Mouse (Mus musculus) kidney, embryonic 15.5 days (tissue): Measurements from ENCODE around the gene B3galt5. TPM values are rescaled to one million over a fixed set of nuclear protein-coding genes. Genes with fewer than 3 reads are reported as not detected.
A peak's percentile ranks its signal among the peaks of the same experiment; 100 is the strongest.

Experiments used
- ATAC-seq: fragments of 200-750 bp; cut with Nextera tagmentation; replicated peaks from 2 replicates; pipeline ENCODE4 v1.8.0; 2017; ENCODE audit warnings: moderate TSS enrichment; ENCODE audit not compliant: low FRiP score
- H3K27ac ChIP-seq: fragments of 300-500 bp; sonication (generic); 2 replicates; pipeline ENCODE4 v1.5.1; 2015; ENCODE audit warnings: mild to moderate bottlenecking, inconsistent platforms
- H3K27me3 ChIP-seq: fragments of 300-500 bp; sonication (generic); 2 replicates; pipeline ENCODE4 v1.6.1; 2015; ENCODE audit warnings: inconsistent platforms
- H3K36me3 ChIP-seq: fragments of 300-500 bp; sonication (generic); 2 replicates; pipeline ENCODE4 v1.6.1; 2015; ENCODE audit warnings: inconsistent platforms
- H3K4me1 ChIP-seq: fragments of 300-500 bp; sonication (generic); 2 replicates; pipeline ENCODE4 v1.6.1; 2015; ENCODE audit warnings: inconsistent platforms
- H3K4me2 ChIP-seq: fragments of 300-500 bp; sonication (generic); 2 replicates; pipeline ENCODE4 v1.6.1; 2015; ENCODE audit warnings: moderate library complexity, mild to moderate bottlenecking, inconsistent platforms
- H3K4me3 ChIP-seq: fragments of 300-500 bp; sonication (generic); replicated peaks from 2 replicates; pipeline ENCODE4 v1.5.1; 2015; ENCODE audit warnings: mild to moderate bottlenecking, inconsistent platforms
- H3K9ac ChIP-seq: fragments of 300-500 bp; sonication (generic); 2 replicates; pipeline ENCODE4 v1.6.1; 2015; ENCODE audit warnings: mild to moderate bottlenecking, inconsistent platforms
- H3K9me3 ChIP-seq: fragments of 300-500 bp; sonication (generic); replicated peaks from 2 replicates; pipeline ENCODE4 v1.6.1; 2016; ENCODE audit warnings: inconsistent platforms
- WGBS: fragments of 180-500 bp; shearing (Covaris S2); methylation state at CpG from one replicate; pipeline ENCODE4 v1.1.7; 2015; ENCODE audit warnings: mixed read lengths; 5-methylcytosine and 5-hydroxymethylcytosine counted together
- polyA plus RNA-seq: library from polyadenylated mRNA; unstranded; fragments of >200 nt; fragmentation: Nextera tagmentation; extraction: Ambion mirVana; gene quantifications from 2 replicates; pipeline ENCODE4 v1.2.1, GENCODE M21; 2015

Gene B3galt5
- polyA plus RNA-seq, 1 experiment from 2014 or later: 2.4 TPM

DNA sequence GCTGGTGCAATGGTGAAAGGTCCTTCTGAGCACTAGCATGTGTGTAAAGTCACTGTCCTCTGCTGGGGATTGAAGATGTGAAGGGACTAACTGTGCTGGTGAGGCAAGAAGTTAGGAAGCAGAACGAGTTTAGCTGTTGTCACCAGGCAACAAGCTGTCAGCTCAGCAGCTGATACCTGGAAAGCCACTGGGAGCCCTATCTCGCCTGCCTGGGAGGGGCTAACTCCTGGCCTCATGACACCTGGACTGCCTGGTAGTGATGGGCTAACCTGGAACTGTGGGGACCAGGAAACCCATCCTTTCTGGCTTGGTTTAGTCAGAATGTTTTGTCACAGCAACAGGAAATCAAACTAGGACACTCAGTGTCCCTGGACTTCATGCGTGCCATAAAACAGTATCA is 41.0 kb downstream of the B3galt5 start:
- WGBS: 75% methylated on average over 3 of the region's 3 CpGs
- Histone ChIP-seq H3K4me2 (no peak overlapping the region), H3K4me1 (peaks cover 38% of the 10 kb centered on the region), H3K4me3 (no peak overlapping the region), H3K27me3 (peaks cover 30% of the 10 kb centered on the region), H3K27ac (no peak overlapping the region), H3K36me3 (no peaks in the 10 kb centered on the region), H3K9me3 (no peaks in the 10 kb centered on the region), H3K9ac (no peak overlapping the region)
- ATAC-seq: no peak

- 31% methylated on average over 9 of the region's 9 CpGs for WGBS
- Histone ChIP-seq H3K27ac (peak overlapping the region; percentile 57), H3K27me3 (peaks cover 32% of the 10 kb centered on the region), H3K9me3 (no peaks in the 10 kb centered on the region), H3K36me3 (no peaks in the 10 kb centered on the region), H3K4me2 (no peak overlapping the region), H3K4me3 (no peak overlapping the region), H3K4me1 (peaks cover 42% of the 10 kb centered on the region), H3K9ac (no peak overlapping the region)
- ATAC-seq: peak; percentile 65
These were observed 43.1 kb downstream of the B3galt5 start for GRCm38 (mm10) chr16:96278491-96279224.

DNA sequence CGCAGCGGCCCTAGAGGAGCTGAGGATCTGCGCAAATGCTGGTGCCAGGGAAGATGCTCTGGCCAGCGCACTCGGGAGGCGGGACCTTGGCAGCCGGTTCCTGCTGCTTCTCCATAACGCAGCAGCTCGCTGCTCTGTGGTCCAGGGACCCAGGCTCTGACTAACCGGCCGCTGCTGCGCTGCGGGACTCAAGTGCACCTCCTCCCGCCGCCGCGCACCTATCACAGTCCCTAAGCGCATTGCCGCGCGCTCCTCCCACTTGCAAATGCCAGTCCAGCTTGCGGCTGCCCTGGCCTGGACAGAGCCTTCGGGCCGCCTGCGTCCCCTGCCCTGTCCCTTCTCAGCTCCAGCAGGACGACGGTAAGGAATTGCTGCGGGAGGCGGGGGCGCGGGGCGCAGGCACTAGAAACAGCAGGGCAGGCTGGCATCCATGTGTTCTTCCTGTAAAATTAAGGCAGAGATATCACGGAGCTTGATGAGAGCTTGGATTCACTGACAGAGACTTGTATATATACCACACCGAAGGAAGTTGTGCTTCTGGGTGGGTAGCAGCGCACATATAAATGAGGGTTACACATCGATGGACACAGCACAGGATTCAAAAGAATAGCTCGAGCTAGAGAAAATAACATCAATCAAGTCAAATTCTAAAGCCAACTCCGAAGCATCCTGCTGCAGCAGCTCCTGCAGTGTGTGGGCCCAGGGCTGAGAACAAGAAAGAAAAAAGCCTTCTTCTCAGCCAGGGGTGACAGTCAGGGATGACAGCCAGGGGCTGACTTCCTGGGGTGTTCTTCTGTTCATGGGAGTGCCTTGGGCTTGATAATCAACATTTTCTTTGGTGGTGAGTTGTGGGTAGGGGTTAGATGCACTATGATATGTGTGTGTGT is 45.4 kb downstream of the B3galt5 start:
- H3K36me3 ChIP-seq: no peaks in the 10 kb centered on the region
- H3K4me1 ChIP-seq: peaks cover 44% of the 10 kb centered on the region
- peak; percentile 85 for ATAC-seq
- peaks cover 27% of the 10 kb centered on the region for H3K27me3 ChIP-seq
- peak overlapping the region; percentile 38; the same call in 1 of the 2 replicates for H3K9ac ChIP-seq
- H3K4me3 ChIP-seq: peak overlapping the region; percentile 40
- H3K27ac ChIP-seq: no peak overlapping the region
- no peaks in the 10 kb centered on the region for H3K9me3 ChIP-seq
- 2% methylated on average over 38 of the region's 38 CpGs for WGBS
- H3K4me2 ChIP-seq: peak overlapping the region; percentile 81

DNA sequence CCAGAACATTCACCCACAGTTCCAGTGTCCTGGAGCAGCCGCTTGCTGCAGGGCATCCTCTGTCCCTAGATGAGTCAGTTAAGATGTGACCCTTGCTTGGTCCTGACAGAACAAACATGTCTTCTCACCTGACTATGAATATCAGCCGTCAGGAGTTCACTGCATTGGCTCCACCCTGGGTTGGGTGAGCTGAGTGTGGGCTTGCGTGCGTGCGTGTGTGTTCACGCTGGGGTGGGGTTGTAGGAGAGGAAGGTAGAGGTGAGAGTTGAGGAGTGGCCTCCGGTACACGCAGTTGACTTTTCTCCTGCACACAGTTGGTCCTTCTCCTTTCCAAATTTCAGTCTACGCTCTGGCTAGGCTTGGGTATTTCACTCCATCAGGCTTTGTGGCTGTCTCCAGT is 47.0 kb downstream of the B3galt5 start:
- Histone ChIP-seq H3K27ac (no peak overlapping the region), H3K36me3 (no peaks in the 10 kb centered on the region), H3K27me3 (peaks cover 27% of the 10 kb centered on the region), H3K9ac (no peak overlapping the region), H3K4me2 (no peak overlapping the region), H3K4me3 (no peak overlapping the region), H3K9me3 (no peaks in the 10 kb centered on the region), H3K4me1 (peaks cover 44% of the 10 kb centered on the region)
- WGBS: 91% methylated on average over 9 of the region's 9 CpGs
- ATAC-seq: no peak

GRCm38 (mm10) chr16:96291885-96292284 is 56.3 kb downstream of the B3galt5 start:
- no peak overlapping the region for H3K4me2 ChIP-seq
- H3K27me3 ChIP-seq: no peaks in the 10 kb centered on the region
- H3K36me3 ChIP-seq: no peaks in the 10 kb centered on the region
- no peak overlapping the region for H3K9ac ChIP-seq
- H3K4me3 ChIP-seq: no peak overlapping the region
- 76% methylated on average over 9 of the region's 9 CpGs for whole genome bisulfite sequencing
- H3K4me1 ChIP-seq: no peaks in the 10 kb centered on the region
- H3K27ac ChIP-seq: no peak overlapping the region
- no peaks in the 10 kb centered on the region for H3K9me3 ChIP-seq
- no peak for ATAC-seq

DNA sequence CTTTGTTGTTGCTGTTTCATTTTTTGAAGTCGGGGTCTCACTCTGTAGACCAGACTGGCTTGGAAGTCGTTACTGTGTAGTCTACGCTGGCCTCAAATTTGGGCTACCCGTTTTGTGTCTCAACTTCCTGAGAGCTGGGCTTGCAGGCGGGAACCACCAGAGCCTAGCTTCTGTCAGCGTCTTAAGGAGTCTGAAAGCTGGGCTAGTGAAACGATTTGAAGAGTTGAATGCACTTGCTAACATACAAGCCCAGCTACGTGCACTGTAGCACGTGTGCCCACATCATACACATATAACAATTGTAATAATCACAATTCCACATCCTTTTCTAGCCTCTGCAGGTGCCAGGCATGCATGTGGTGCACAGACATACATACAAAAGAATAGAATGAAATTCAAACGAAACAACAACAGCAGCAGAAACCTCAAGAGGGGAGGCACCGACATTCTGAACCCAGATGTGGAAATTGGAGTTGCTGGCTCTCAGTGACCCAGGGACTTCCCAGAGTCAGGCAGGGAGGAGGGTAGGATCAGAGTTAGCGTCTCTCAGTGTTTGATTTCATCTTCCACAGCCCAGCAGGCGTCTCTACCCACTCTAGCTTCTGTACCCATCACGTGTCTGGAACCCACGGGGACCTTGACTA is 57.1 kb downstream of the B3galt5 start:
- Histone ChIP-seq H3K27me3 (no peaks in the 10 kb centered on the region), H3K4me1 (no peaks in the 10 kb centered on the region), H3K36me3 (no peaks in the 10 kb centered on the region), H3K4me2 (no peak overlapping the region), H3K27ac (no peak overlapping the region), H3K9me3 (no peaks in the 10 kb centered on the region), H3K4me3 (no peak overlapping the region), H3K9ac (no peak overlapping the region)
- WGBS: 62% methylated on average over 15 of the region's 15 CpGs
- ATAC-seq: no peak

DNA sequence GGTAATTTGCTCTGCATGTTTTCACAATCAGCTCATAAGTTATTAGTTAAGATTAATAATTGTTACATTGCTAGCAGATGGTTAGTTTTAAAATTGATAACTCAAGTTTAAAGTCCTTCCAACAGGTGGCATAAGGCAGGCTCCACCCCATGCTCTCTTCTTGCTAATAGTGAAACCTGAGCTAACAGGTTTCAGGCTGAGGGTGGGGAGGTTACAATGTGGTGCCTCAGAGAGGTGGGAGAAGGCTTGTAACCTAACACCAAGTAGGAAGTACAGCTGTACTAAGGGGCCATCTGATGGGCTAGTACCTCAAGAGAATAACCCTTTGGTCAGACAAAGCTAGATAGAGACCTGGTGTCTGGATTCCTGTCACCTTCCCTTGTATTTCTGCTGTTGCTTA is 62.5 kb downstream of the B3galt5 start:
- H3K9ac ChIP-seq: no peak overlapping the region
- H3K4me1 ChIP-seq: peaks cover 3% of the 10 kb centered on the region; the same call in 1 of the 2 replicates
- H3K27me3 ChIP-seq: no peaks in the 10 kb centered on the region
- no peaks in the 10 kb centered on the region for H3K9me3 ChIP-seq
- ATAC-seq: peak; percentile 79
- no peaks in the 10 kb centered on the region for H3K36me3 ChIP-seq
- H3K27ac ChIP-seq: no peak overlapping the region
- no peak overlapping the region for H3K4me2 ChIP-seq
- no peak overlapping the region for H3K4me3 ChIP-seq

DNA sequence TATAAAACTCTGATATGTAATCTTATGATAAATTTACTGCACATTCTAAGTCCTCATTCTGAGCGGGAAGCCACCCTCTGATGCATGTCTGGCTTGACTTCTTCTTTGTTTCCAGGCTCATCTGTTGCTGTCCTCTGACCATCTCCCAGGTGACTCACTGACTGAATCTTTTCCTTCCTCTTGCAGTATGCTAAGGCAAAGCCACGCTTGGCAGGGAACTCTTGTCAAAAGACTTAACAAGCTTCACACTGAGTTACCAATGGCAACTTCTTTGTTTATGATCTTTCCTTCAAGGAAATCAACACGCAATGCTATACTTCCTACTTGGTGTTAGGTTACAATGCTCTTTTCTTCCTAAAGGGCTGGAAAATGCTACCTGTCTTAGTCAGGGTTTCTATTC is 63.0 kb downstream of the B3galt5 start:
- 50% methylated on average over 3 of the region's 3 CpGs for WGBS
- no peaks in the 10 kb centered on the region for H3K36me3 ChIP-seq
- H3K4me3 ChIP-seq: no peak overlapping the region
- H3K27me3 ChIP-seq: no peaks in the 10 kb centered on the region
- peaks cover 3% of the 10 kb centered on the region; the same call in 1 of the 2 replicates for H3K4me1 ChIP-seq
- no peak overlapping the region for H3K9ac ChIP-seq
- no peak for ATAC-seq
- H3K4me2 ChIP-seq: no peak overlapping the region
- H3K27ac ChIP-seq: no peak overlapping the region
- no peaks in the 10 kb centered on the region for H3K9me3 ChIP-seq

DNA sequence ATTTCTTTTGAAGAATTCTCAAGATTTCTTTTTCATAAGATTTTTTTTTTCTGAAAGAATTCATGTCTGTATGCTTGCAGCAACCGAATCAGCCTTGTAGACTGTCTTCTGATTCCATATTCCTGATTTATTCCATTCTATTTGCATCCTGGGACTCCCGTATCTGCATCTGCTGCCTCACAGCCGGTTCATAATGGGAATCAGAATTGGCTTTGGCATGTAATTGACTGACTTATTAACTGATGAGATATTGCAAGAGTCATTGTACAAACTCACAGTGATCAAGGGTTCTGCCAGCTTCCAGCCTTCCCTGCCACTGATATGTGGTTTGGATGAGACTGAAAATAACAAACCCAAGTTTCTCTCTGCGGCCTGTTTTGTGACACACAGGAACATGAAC is 67.8 kb downstream of the B3galt5 start:
- no peaks in the 10 kb centered on the region for H3K36me3 ChIP-seq
- H3K9me3 ChIP-seq: no peaks in the 10 kb centered on the region
- H3K4me2 ChIP-seq: no peak overlapping the region
- WGBS: 89% methylated on average over 4 of the region's 4 CpGs
- H3K27me3 ChIP-seq: no peaks in the 10 kb centered on the region
- H3K4me1 ChIP-seq: peaks cover under 1% of the 10 kb centered on the region; the same call in 1 of the 2 replicates
- no peak overlapping the region for H3K27ac ChIP-seq
- H3K4me3 ChIP-seq: no peak overlapping the region
- no peak for ATAC-seq
- no peak overlapping the region for H3K9ac ChIP-seq

- Histone ChIP-seq H3K27ac (no peak overlapping the region), H3K9me3 (no peaks in the 10 kb centered on the region), H3K4me1 (no peaks in the 10 kb centered on the region)
These were observed 68.8 kb downstream of the B3galt5 start for GRCm38 (mm10) chr16:96304438-96304837.

GRCm38 (mm10) chr16:96306905-96307304 is 71.3 kb downstream of the B3galt5 start:
- no peaks in the 10 kb centered on the region for H3K4me1 ChIP-seq
- H3K27me3 ChIP-seq: no peaks in the 10 kb centered on the region
- H3K9ac ChIP-seq: no peak overlapping the region
- H3K27ac ChIP-seq: no peak overlapping the region
- WGBS: 56% methylated on average over 4 of the region's 4 CpGs
- no peak overlapping the region for H3K4me3 ChIP-seq
- no peaks in the 10 kb centered on the region for H3K36me3 ChIP-seq
- no peak overlapping the region for H3K4me2 ChIP-seq
- no peak for ATAC-seq
- H3K9me3 ChIP-seq: no peaks in the 10 kb centered on the region

More at GRCm38 (mm10) chr16:96304438-96304837, 68.8 kb downstream of the B3galt5 start:
- H3K4me2 ChIP-seq: no peak overlapping the region
- no peak overlapping the region for H3K4me3 ChIP-seq
- no peak overlapping the region for H3K9ac ChIP-seq
- no peaks in the 10 kb centered on the region for H3K36me3 ChIP-seq
- no peaks in the 10 kb centered on the region for H3K27me3 ChIP-seq
- ATAC-seq: no peak

DNA sequence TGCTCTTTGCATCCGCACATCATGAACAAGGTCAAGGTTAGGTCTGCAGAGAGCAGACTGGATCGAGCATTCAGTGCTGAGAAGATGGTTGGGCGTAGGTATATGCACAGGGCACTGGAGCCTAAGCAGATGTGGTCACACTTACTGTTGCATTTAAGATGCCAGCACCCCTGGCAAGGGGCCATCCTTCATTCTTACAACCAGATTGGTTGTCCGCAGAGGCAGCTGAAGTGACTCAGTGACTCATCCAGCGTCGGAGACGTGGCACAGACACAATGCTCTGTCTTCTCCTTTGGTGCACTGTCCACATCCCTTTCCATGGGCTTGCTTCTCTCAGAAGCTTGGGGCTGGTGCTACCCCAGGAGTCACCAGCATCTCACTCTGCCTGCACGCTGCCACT is 82.2 kb downstream of the B3galt5 start:
- Histone ChIP-seq H3K9ac (no peak overlapping the region), H3K27me3 (no peaks in the 10 kb centered on the region), H3K4me1 (no peaks in the 10 kb centered on the region), H3K27ac (no peak overlapping the region), H3K9me3 (no peaks in the 10 kb centered on the region), H3K4me2 (no peak overlapping the region), H3K4me3 (no peak overlapping the region), H3K36me3 (no peaks in the 10 kb centered on the region)
- ATAC-seq: no peak
- WGBS: 83% methylated on average over 8 of the region's 8 CpGs
